Mouse (Mus musculus): ENCODE measurements around the gene Olfr340. TPM values are rescaled to one million over a fixed set of nuclear protein-coding genes. Genes with fewer than 3 reads are reported as not detected.
"Not testable (repeated sequence)": the region's sequence is repeated elsewhere in the genome, so short reads cannot be mapped to it uniquely, and the experiment has no call there.

Olfr340 gene
- not detected for total RNA-seq (2021)

GRCm38 (mm10) chr2:36452287-36452686 lies at the start of gene Olfr340:
Olfr340 (plus strand) TSS chr2:36452587.
- no peak for DNase-seq

- not testable (repeated sequence) for DNase-seq
Measured at GRCm38 (mm10) chr2:36415174-36415573, 37.2 kb upstream of the Olfr340 start.

GRCm38 (mm10) chr2:36415591-36415990 lies 36.8 kb upstream of the Olfr340 start:
- not testable (repeated sequence) for DNase-seq

GRCm38 (mm10) chr2:36418647-36419046 lies 33.7 kb upstream of the Olfr340 start, which contains the start of gene Olfr339:
Olfr339 (plus strand) TSS chr2:36418947.
- no peak for DNase-seq

GRCm38 (mm10) chr2:36473634-36474033 lies 21.2 kb downstream of the Olfr340 start:
- DNase-seq: no peak

- no peak for DNase-seq
Measured at GRCm38 (mm10) chr2:36482368-36482767, 30.0 kb downstream of the Olfr340 start, which contains the start of gene Olfr341. Olfr341 (minus strand) TSS chr2:36482468.

Other genes with a start within 250 kb of the Olfr340 start
- gene Ptgs1, start 222.2 kb upstream of the Olfr340 start, total RNA-seq (2021): 10 to 100 TPM; 13.7 to 16.0 TPM
- not detected for gene Olfr338, start 79.1 kb upstream of the Olfr340 start, total RNA-seq (2021)
- gene Olfr339, start 33.6 kb upstream of the Olfr340 start, total RNA-seq (2021): not detected
- not detected for gene Olfr341, start 29.9 kb downstream of the Olfr340 start, total RNA-seq (2021)
- gene Olfr342, start 72.4 kb downstream of the Olfr340 start, total RNA-seq (2021): not detected
- not detected for gene Olfr344, start 114.1 kb downstream of the Olfr340 start, total RNA-seq (2021)
- not detected for gene Olfr345, start 187.5 kb downstream of the Olfr340 start, total RNA-seq (2021)
- gene Olfr346, start 233.2 kb downstream of the Olfr340 start, total RNA-seq (2021): not detected

Data from heart, postnatal 4 days (tissue).